Mouse (Mus musculus) adrenal gland, postnatal 0 days (tissue): ENCODE data around the gene Slc7a4. TPM values are rescaled to one million over a fixed set of nuclear protein-coding genes. Genes with fewer than 3 reads are reported as not detected.

Experiments used
- polyA plus RNA-seq: library from polyadenylated mRNA; unstranded; fragments of >200 nt; fragmentation: Nextera tagmentation; extraction: Ambion mirVana; gene quantifications from 2 replicates; pipeline ENCODE4 v1.2.1, GENCODE M21; 2015

The Slc7a4 gene
- polyA plus RNA-seq = 10.7 and 23.6 TPM in 2 replicates

DNA sequence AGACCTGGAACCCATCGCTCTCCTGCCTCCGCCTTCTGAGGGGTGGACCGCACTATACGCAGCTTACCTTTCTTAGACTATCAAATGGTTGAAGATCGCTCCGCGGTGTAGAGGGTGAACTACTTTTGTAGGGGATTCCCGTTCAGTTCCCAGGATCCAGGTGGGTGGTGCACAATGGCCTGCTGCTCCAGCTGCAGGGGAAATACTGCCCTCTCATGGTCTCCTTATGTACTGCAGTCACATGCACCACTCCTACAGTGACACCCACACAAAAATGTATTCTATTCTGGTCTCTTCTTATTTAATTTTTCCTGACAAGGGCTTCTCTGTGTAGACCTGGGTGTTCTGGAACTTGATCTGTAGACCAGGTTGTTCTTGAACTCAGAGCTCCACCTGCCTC is at the start of gene Slc7a4:
Slc7a4 (minus strand) TSS at position 151 of the 400 bp plus-strand sequence.

DNA sequence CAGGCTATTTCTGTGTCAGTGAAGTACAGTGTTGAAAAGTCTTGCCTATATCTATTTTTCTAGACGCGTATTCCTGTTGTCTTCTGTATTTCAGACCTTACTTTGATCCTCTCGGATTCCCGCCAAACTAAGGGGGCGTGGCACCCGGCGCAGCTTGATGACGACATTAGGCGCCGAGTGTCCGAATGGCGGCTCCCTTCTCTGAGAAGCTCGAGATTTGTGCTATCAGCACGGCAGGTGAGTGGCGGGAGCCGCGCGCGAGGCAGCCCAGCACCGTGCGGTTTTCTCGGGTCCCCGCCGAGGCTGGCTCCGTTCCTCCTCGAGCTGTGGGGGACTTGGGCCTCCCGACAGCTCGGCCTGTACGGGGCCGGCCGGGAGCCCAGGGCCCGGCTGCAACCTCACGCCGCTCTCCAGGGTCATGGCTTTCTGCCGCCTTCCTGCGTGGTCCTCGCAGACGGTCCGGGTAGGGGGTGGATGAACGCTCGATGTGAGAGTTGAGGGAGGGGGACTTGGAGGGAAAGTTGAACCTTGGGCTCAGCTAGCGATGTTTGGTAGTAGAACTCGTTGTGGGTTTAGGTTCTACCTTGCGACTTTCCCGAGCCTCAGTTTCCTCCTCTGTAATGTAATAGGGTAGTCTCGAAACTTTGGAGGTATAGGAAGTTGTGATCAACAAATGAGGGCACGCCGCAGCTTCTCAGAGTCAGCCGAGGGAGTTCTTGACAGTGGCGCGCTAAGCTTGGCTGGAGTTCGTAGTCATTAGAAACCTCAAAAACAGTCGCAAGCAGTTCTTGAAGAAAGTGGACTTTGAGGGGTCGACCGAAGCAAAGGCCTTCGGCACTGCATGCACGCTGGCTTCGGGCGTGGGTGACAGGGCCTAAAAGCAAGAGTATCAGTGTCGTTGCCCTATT is 36.4 kb upstream of the Slc7a4 start, which contains the start of gene Smpd4:
Smpd4 (plus strand) TSS at position 157 of the 908 bp plus-strand sequence.

DNA sequence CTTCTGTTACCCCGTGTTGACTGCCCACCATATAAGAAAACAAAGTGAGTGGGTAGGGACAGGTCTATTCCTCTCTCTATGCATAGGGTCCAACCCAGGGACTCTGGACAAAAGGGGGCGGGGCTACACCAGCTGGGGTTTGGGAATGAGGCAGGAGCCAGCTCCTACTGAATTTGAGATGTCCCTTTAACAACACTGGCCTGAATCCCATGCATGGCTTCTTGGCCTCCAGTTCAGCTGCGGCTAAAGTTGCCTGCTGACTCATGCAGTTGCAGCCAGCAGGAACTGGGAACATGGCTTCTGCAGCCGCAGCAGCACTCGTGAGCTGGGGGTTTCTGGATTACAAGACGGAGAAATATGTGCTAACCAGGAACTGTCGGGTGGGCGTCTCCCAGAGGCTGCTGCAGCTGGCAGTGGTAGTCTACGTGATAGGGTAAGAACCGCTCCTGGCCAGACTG is 21.2 kb downstream of the Slc7a4 start, which contains the start of gene P2rx6:
P2rx6 (plus strand) TSS at position 135 of the 458 bp plus-strand sequence.

DNA sequence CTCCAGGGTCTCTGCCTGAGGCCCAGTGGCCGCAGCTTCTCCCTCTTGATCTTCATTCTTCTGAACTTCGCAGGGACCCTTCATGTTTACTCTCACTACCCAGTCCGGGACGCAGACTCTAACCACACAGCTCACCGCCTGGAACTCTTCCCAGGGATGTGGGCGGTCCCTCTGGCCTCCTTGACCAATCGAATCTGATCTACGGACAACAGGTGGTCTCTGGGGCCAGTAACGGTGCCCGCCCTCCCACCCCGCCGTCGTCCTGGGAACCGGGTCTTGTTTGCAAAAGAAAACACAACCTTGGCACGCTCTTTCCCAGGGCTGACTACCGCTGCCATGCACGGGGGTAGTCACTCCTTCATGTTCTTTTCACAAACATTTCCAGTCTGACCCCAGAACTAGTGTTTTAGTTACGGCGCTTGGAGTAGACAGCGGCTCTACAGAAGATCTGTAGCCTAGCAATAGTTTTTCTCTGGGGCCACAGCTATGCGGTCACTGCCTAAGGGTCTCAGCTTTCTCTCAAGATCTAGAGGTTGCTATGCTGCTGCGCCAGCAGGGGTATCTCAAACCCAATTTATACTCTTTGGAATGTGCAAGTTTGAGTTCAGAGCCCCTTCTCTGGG is 21.8 kb downstream of the Slc7a4 start, which contains the start of gene Lrrc74b:
Lrrc74b (minus strand) TSS at position 120 of the 623 bp plus-strand sequence.

DNA sequence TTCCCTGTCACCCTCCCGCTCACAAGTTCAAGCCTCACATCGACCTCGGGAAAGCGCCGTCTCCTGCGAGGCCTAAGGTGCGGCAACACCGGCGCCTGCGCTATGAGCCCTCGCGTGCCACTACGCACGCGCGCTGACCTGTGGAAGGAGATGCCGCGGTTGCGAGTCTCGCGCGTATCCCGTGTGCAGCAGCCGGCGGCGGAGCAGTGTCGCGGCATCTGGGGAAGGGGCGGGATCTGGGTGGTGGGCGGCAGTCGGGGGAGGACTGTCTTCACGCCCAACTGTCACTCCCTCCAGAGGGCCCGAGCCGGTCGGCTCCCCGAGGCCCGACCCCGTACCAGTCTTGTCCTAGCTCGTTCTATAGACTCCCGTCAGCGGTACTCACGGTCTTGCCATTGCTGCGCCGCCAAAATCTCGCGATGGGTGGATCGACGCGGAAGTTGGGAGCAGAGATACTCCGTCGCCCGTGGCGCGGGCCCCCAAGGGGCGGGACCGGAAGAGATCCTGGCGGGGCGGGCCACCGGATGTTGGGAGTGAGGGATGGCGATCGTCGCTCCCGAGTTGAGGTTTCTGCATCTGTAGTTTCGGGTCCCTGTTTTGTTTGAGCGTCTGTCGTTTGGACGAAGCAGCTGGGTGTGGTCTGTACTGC is 52.2 kb downstream of the Slc7a4 start, which contains the start of gene Thap7:
Thap7 (minus strand) TSS at position 497 of the 649 bp plus-strand sequence.

Other genes starting within 250 kb of the Slc7a4 start
- gene Snap29, start 177.2 kb downstream of the Slc7a4 start, polyA plus RNA-seq = 10.1 and 11.3 TPM in 2 replicates
- gene Pi4ka, start 176.9 kb downstream of the Slc7a4 start, polyA plus RNA-seq = 18.3 and 19.6 TPM in 2 replicates
- 33.2 and 39.0 TPM in 2 replicates for gene Crkl, start 131.2 kb downstream of the Slc7a4 start, polyA plus RNA-seq
- gene Aifm3, start 93.6 kb downstream of the Slc7a4 start, polyA plus RNA-seq = 2.3 and 6.2 TPM in 2 replicates
- 42.0 and 49.2 TPM in 2 replicates for gene Lztr1, start 74.5 kb downstream of the Slc7a4 start, polyA plus RNA-seq
- 54.2 and 57.5 TPM in 2 replicates for gene Thap7, start 52.1 kb downstream of the Slc7a4 start, polyA plus RNA-seq
- 0.30 and 0.52 TPM in 2 replicates for gene Lrrc74b, start 22.0 kb downstream of the Slc7a4 start, polyA plus RNA-seq
- gene P2rx6, start 21.3 kb downstream of the Slc7a4 start, polyA plus RNA-seq = 0.81 and 0.96 TPM in 2 replicates
- gene Smpd4, start 36.1 kb upstream of the Slc7a4 start, polyA plus RNA-seq = 10.5 and 12.4 TPM in 2 replicates
- gene Ccdc74a, start 63.3 kb upstream of the Slc7a4 start, polyA plus RNA-seq = 11.4 and 16.4 TPM in 2 replicates
- 21.9 and 32.5 TPM in 2 replicates for gene Med15, start 149.7 kb upstream of the Slc7a4 start, polyA plus RNA-seq
- 31.6 and 40.0 TPM in 2 replicates for gene Klhl22, start 176.4 kb upstream of the Slc7a4 start, polyA plus RNA-seq
- gene Scarf2, start 214.1 kb upstream of the Slc7a4 start, polyA plus RNA-seq = 18.1 and 30.6 TPM in 2 replicates
- gene B830017H08Rik, start 249.9 kb upstream of the Slc7a4 start, polyA plus RNA-seq = not detected in 2 replicates